Mouse (Mus musculus) liver, adult 2 months (tissue): Measurements from ENCODE around the gene Selenoh. TPM values are rescaled to one million over a fixed set of nuclear protein-coding genes. Genes with fewer than 3 reads are reported as not detected.
A peak's percentile ranks its signal among the peaks of the same experiment; 100 is the strongest.

Experiments used
- DNase-seq: peaks from one replicate; pipeline ENCODE4 v3.0.0-alpha.2; 2011; ENCODE audit warnings: low read depth, low spot score; ENCODE audit errors: extremely low read depth
- H3K27ac ChIP-seq: fragments of 200-500 bp; replicated peaks from 2 replicates; pipeline ENCODE4 v1.5.1; 2012; ENCODE audit warnings: low read depth, mild to moderate bottlenecking, control low read depth, inconsistent platforms, low read length; ENCODE audit not compliant: insufficient read depth
- H3K27me3 ChIP-seq: fragments of 200-500 bp; 2 replicates; pipeline ENCODE4 v1.6.1; 2012; ENCODE audit warnings: mild to moderate bottlenecking, moderate library complexity, low read length, inconsistent platforms; ENCODE audit not compliant: control insufficient read depth, insufficient read depth
- H3K36me3 ChIP-seq: fragments of 200-500 bp; 2 replicates; pipeline ENCODE4 v1.6.1; 2012; ENCODE audit warnings: low read length, inconsistent platforms; ENCODE audit not compliant: control insufficient read depth, insufficient read depth
- H3K4me1 ChIP-seq: fragments of 200-500 bp; 2 replicates; pipeline ENCODE4 v1.6.1; 2011; ENCODE audit warnings: low read length; ENCODE audit not compliant: control insufficient read depth, insufficient read depth
- H3K4me3 ChIP-seq: fragments of 200-500 bp; 2 replicates; pipeline ENCODE4 v1.5.1; 2011; ENCODE audit warnings: low read depth, mild to moderate bottlenecking, control low read depth, low read length, moderate library complexity; ENCODE audit not compliant: insufficient read depth
- H3K79me2 ChIP-seq: fragments of 200-500 bp; 2 replicates; pipeline ENCODE4 v1.6.1; 2012; ENCODE audit warnings: inconsistent platforms, mild to moderate bottlenecking, low read length, moderate library complexity; ENCODE audit not compliant: control insufficient read depth, insufficient read depth
- H3K9ac ChIP-seq: fragments of 200-500 bp; 2 replicates; pipeline ENCODE4 v1.6.1; 2012; ENCODE audit warnings: low read depth, mild to moderate bottlenecking, control low read depth, inconsistent platforms, low read length
- CTCF ChIP-seq: fragments of 200-500 bp; IDR thresholded peaks from 2 replicates; pipeline ENCODE4 v1.5.1; 2011; ENCODE audit warnings: low read depth, low read length, control low read depth
- POLR2A ChIP-seq: fragments of 200-500 bp; IDR thresholded peaks from 2 replicates; pipeline ENCODE4 v1.6.1; 2011; ENCODE audit warnings: low read length, control low read depth; ENCODE audit not compliant: insufficient read depth; ENCODE audit errors: extremely low read depth
- WGBS: fragments of 180-500 bp; shearing (Covaris S2); methylation state at CpG from one replicate; pipeline ENCODE4 v1.1.7; 2018; 5-methylcytosine and 5-hydroxymethylcytosine counted together
- polyA plus RNA-seq: library from polyadenylated mRNA; depleted of rRNA; stranded (reverse); fragments of >200 nt; gene quantifications from 2 replicates; pipeline ENCODE4 v1.2.3, GENCODE M21; 2012; rRNA removed
- total RNA-seq: library from RNA; depleted of rRNA; stranded (reverse); fragments of >200 nt; gene quantifications from 2 replicates; pipeline ENCODE4 v1.2.3, GENCODE M21; 2014; rRNA removed

Gene Selenoh
- total and polyA plus RNA-seq, 2 experiments = 19.6 to 27.3 TPM

GRCm38 (mm10) chr2:84623428-84624119 is 47.0 kb downstream of the Selenoh start:
- Histone ChIP-seq H3K36me3 (peaks cover 34% of the 10 kb centered on the region), H3K9ac (no peak overlapping the region), H3K4me3 (no peak overlapping the region), H3K79me2 (peaks cover 30% of the 10 kb centered on the region; the same call in 1 of the 2 replicates), H3K27me3 (no peaks in the 10 kb centered on the region), H3K4me1 (peaks cover 29% of the 10 kb centered on the region), H3K27ac (peak overlapping the region; percentile 26)
- peak; percentile 58 for DNase-seq
- TF ChIP-seq CTCF (no peak), POLR2A (no peak)
- 55% methylated on average over 3 of the region's 3 CpGs for WGBS

DNA sequence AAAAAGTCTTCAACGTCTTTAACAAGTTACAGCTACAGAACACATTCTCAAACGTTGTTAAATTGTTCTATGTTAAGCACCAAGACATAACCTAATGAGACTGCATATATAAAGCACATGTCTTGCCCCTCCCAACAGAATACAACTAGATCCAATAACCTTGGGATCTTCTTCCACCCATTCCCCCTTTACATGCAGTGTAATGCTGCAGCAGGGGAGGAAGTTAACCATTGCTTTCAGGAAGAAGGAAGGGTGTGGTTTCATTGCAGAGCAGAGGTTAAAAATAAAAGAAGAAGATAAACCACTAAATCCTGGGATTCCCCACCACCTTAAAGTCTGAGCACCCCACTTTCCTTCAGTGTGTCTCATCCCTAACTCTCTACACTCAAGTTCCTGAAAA is 47.9 kb downstream of the Selenoh start:
- no peak overlapping the region for H3K9ac ChIP-seq
- no peak overlapping the region for H3K27ac ChIP-seq

DNA sequence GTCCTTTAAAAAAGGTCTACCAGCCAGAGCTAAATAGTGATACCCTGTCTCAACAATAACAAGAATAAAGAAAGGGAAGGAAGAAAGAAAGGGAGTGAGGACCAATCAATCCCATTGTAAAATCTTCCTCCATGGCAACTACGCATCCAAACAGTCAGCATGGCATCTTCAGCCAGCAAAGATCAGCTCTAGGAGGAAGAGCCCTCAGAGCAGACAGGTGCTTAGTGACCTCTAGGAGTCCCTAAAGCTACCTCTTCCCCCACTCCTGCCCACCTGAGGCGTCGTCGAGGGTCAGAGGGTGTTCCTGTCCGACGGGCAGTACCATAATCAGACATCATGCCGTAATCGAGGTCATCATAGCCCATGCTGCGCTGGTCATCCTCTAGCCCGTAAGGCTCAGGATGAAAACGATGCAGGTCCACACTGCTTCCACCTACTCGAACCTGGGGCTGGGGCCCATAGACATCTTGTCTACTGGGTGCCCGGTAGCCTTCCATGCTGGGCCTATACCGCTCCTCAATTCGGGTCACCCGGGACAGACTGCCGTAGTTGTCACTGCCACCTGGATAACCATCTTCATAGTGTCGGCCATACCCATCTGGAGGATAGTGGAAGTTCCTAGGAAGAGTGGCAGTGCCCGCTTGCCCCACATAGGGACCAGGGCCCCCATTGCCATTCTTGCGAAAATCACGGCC is 50.8 kb downstream of the Selenoh start:
- DNase-seq = no peak
- Histone ChIP-seq H3K9ac (no peak overlapping the region), H3K27ac (no peak overlapping the region), H3K4me1 (peaks cover 13% of the 10 kb centered on the region), H3K36me3 (peaks cover 64% of the 10 kb centered on the region), H3K79me2 (peaks cover 18% of the 10 kb centered on the region; the same call in 1 of the 2 replicates), H3K27me3 (no peaks in the 10 kb centered on the region), H3K4me3 (no peak overlapping the region)
- no peak for TF ChIP-seq POLR2A
- TF ChIP-seq CTCF = no peak
- 92% methylated on average over 21 of the region's 21 CpGs for WGBS

More for the DNA sequence above, 47.9 kb downstream of the Selenoh start:
- Histone ChIP-seq H3K4me1 (peaks cover 25% of the 10 kb centered on the region), H3K36me3 (peaks cover 36% of the 10 kb centered on the region), H3K4me3 (no peak overlapping the region), H3K27me3 (no peaks in the 10 kb centered on the region), H3K79me2 (peaks cover 30% of the 10 kb centered on the region; the same call in 1 of the 2 replicates)
- TF ChIP-seq CTCF (no peak), POLR2A (no peak)
- DNase-seq = no peak
- WGBS = 70% methylated on average over 2 of the region's 2 CpGs

Other genes with a start within 250 kb of the Selenoh start
- gene Calcrl, start 245.4 kb downstream of the Selenoh start, total RNA-seq = 28.5 and 31.3 TPM in 2 replicates
- gene Calcrl, start 245.4 kb downstream of the Selenoh start, polyA plus RNA-seq = 3.7 and 7.5 TPM in 2 replicates
- gene Tfpi, start 194.0 kb downstream of the Selenoh start, total RNA-seq = 6.6 and 9.6 TPM in 2 replicates
- gene Tfpi, start 194.0 kb downstream of the Selenoh start, polyA plus RNA-seq = 0.91 and 1.2 TPM in 2 replicates
- 47.4 and 53.2 TPM in 2 replicates for gene Ctnnd1, start 20.0 kb downstream of the Selenoh start, total RNA-seq
- gene Ctnnd1, start 20.0 kb downstream of the Selenoh start, polyA plus RNA-seq = 29.7 and 31.4 TPM in 2 replicates
- gene Btbd18, start 11.7 kb downstream of the Selenoh start, total RNA-seq = 0.07 TPM in 1 of 2 replicates, not detected in the other
- gene Btbd18, start 11.7 kb downstream of the Selenoh start, polyA plus RNA-seq = not detected in 2 replicates
- not detected in 2 replicates for gene Gm28635, start 7.3 kb upstream of the Selenoh start, total RNA-seq
- gene Gm28635, start 7.3 kb upstream of the Selenoh start, polyA plus RNA-seq = not detected in 2 replicates
- 7.9 and 9.3 TPM in 2 replicates for gene Med19, start 7.6 kb upstream of the Selenoh start, total RNA-seq
- 5.5 and 5.6 TPM in 2 replicates for gene Med19, start 7.6 kb upstream of the Selenoh start, polyA plus RNA-seq
- gene Tmx2, start 8.4 kb upstream of the Selenoh start, total RNA-seq = 50.6 and 53.6 TPM in 2 replicates
- gene Tmx2, start 8.4 kb upstream of the Selenoh start, polyA plus RNA-seq = 83.5 and 92.1 TPM in 2 replicates
- gene Zdhhc5, start 44.4 kb upstream of the Selenoh start, total RNA-seq = 21.9 and 25.8 TPM in 2 replicates
- gene Zdhhc5, start 44.4 kb upstream of the Selenoh start, polyA plus RNA-seq = 35.6 and 36.1 TPM in 2 replicates
- gene Clp1, start 56.6 kb upstream of the Selenoh start, total RNA-seq = 7.9 and 10.9 TPM in 2 replicates
- 8.6 and 12.6 TPM in 2 replicates for gene Clp1, start 56.6 kb upstream of the Selenoh start, polyA plus RNA-seq
- gene Ypel4, start 63.3 kb upstream of the Selenoh start, total RNA-seq = not detected in 2 replicates
- gene Ypel4, start 63.3 kb upstream of the Selenoh start, polyA plus RNA-seq = 0.05 TPM in 2 replicates
- 1.7 and 3.1 TPM in 2 replicates for gene Gm19426, start 72.9 kb upstream of the Selenoh start, total RNA-seq
- 1.9 and 3.0 TPM in 2 replicates for gene Gm19426, start 72.9 kb upstream of the Selenoh start, polyA plus RNA-seq
- gene Serping1, start 104.7 kb upstream of the Selenoh start, total RNA-seq = 298 and 437 TPM in 2 replicates
- gene Serping1, start 104.7 kb upstream of the Selenoh start, polyA plus RNA-seq = 979 and 1,033 TPM in 2 replicates
- 42.4 and 44.3 TPM in 2 replicates for gene Ube2l6, start 128.1 kb upstream of the Selenoh start, total RNA-seq
- gene Ube2l6, start 128.1 kb upstream of the Selenoh start, polyA plus RNA-seq = 99.8 and 106 TPM in 2 replicates
- 0.18 TPM in 1 of 2 replicates, not detected in the other for gene Smtnl1, start 151.9 kb upstream of the Selenoh start, total RNA-seq
- not detected in 2 replicates for gene Smtnl1, start 151.9 kb upstream of the Selenoh start, polyA plus RNA-seq
- gene Timm10, start 156.2 kb upstream of the Selenoh start, total RNA-seq = 36.1 and 36.4 TPM in 2 replicates
- 45.8 and 52.2 TPM in 2 replicates for gene Timm10, start 156.2 kb upstream of the Selenoh start, polyA plus RNA-seq
- gene Slc43a1, start 168.1 kb upstream of the Selenoh start, total RNA-seq = 7.2 and 10.0 TPM in 2 replicates
- 8.9 and 12.1 TPM in 2 replicates for gene Slc43a1, start 168.1 kb upstream of the Selenoh start, polyA plus RNA-seq
- gene Rtn4rl2, start 215.9 kb upstream of the Selenoh start, total RNA-seq = 0.13 TPM in 1 of 2 replicates, not detected in the other
- 0.29 and 0.50 TPM in 2 replicates for gene Rtn4rl2, start 215.9 kb upstream of the Selenoh start, polyA plus RNA-seq